Mouse (Mus musculus): ENCODE results near the gene 4921524J17Rik. TPM values are rescaled to one million over a fixed set of nuclear protein-coding genes. Genes with fewer than 3 reads are reported as not detected.

The 4921524J17Rik gene
- polyA plus RNA-seq, 1 experiment from 2014 or later = 38.6 TPM

GRCm38 (mm10) chr8:85461377-85461776 lies 28.7 kb upstream of the 4921524J17Rik start:
- H3K9ac ChIP-seq = no peak overlapping the region
- 77% methylated on average over 3 of the region's 3 CpGs for WGBS
- H3K4me3 ChIP-seq = no peak overlapping the region
- H3K27ac ChIP-seq = no peak overlapping the region
- H3K36me3 ChIP-seq (replicated peaks) = no peaks in the 10 kb centered on the region
- H3K27me3 ChIP-seq (replicated peaks) = no peaks in the 10 kb centered on the region
- ATAC-seq (replicated peaks) = no peak
- H3K4me2 ChIP-seq = no peak overlapping the region
- H3K9me3 ChIP-seq = no peaks in the 10 kb centered on the region
- H3K4me1 ChIP-seq = no peaks in the 10 kb centered on the region

- Histone ChIP-seq H3K9ac (no peak overlapping the region), H3K27me3 (replicated peaks) (no peaks in the 10 kb centered on the region), H3K27ac (no peak overlapping the region), H3K9me3 (no peaks in the 10 kb centered on the region), H3K4me1 (no peaks in the 10 kb centered on the region), H3K4me2 (no peak overlapping the region), H3K4me3 (no peak overlapping the region), H3K36me3 (replicated peaks) (no peaks in the 10 kb centered on the region)
- no peak for ATAC-seq (replicated peaks)
- WGBS = 44% methylated on average over 5 of the region's 5 CpGs
Measured at GRCm38 (mm10) chr8:85460804-85461203, 28.2 kb upstream of the 4921524J17Rik start.

- 75% methylated on average over 3 of the region's 3 CpGs for WGBS
- Histone ChIP-seq H3K9ac (no peak overlapping the region), H3K27ac (no peak overlapping the region), H3K4me3 (no peak overlapping the region), H3K36me3 (replicated peaks) (no peaks in the 10 kb centered on the region), H3K4me2 (no peak overlapping the region), H3K9me3 (no peaks in the 10 kb centered on the region), H3K27me3 (replicated peaks) (no peaks in the 10 kb centered on the region), H3K4me1 (no peaks in the 10 kb centered on the region)
- no peak for ATAC-seq (replicated peaks)
Measured at GRCm38 (mm10) chr8:85459582-85459981, 26.9 kb upstream of the 4921524J17Rik start.

- Histone ChIP-seq H3K27ac (no peak overlapping the region), H3K4me1 (peaks cover 4% of the 10 kb centered on the region)
- ATAC-seq (replicated peaks) = no peak
Measured at GRCm38 (mm10) chr8:85456536-85456935, 23.9 kb upstream of the 4921524J17Rik start.

GRCm38 (mm10) chr8:85454750-85455149 lies 22.1 kb upstream of the 4921524J17Rik start:
- no peak overlapping the region for H3K4me2 ChIP-seq
- no peaks in the 10 kb centered on the region for H3K27me3 ChIP-seq (replicated peaks)
- H3K27ac ChIP-seq = no peak overlapping the region
- H3K9ac ChIP-seq = no peak overlapping the region
- H3K9me3 ChIP-seq = no peaks in the 10 kb centered on the region
- WGBS = 66% methylated on average over 8 of the region's 8 CpGs
- ATAC-seq (replicated peaks) = no peak
- H3K4me3 ChIP-seq = no peak overlapping the region
- peaks cover 4% of the 10 kb centered on the region for H3K4me1 ChIP-seq
- no peaks in the 10 kb centered on the region for H3K36me3 ChIP-seq (replicated peaks)

More at GRCm38 (mm10) chr8:85456536-85456935, 23.9 kb upstream of the 4921524J17Rik start:
- Histone ChIP-seq H3K36me3 (replicated peaks) (no peaks in the 10 kb centered on the region), H3K4me3 (no peak overlapping the region), H3K4me2 (no peak overlapping the region), H3K9me3 (no peaks in the 10 kb centered on the region), H3K27me3 (replicated peaks) (no peaks in the 10 kb centered on the region), H3K9ac (no peak overlapping the region)
- 8% methylated on average over 14 of the region's 14 CpGs for WGBS

GRCm38 (mm10) chr8:85453256-85453655 lies 20.6 kb upstream of the 4921524J17Rik start:
- no peaks in the 10 kb centered on the region for H3K36me3 ChIP-seq (replicated peaks)
- H3K4me2 ChIP-seq = no peak overlapping the region
- H3K27me3 ChIP-seq (replicated peaks) = no peaks in the 10 kb centered on the region
- H3K4me1 ChIP-seq = peaks cover 4% of the 10 kb centered on the region
- WGBS = 36% methylated on average over 2 of the region's 2 CpGs
- H3K9ac ChIP-seq = no peak overlapping the region
- no peak for ATAC-seq (replicated peaks)
- no peaks in the 10 kb centered on the region for H3K9me3 ChIP-seq
- no peak overlapping the region for H3K27ac ChIP-seq
- no peak overlapping the region for H3K4me3 ChIP-seq

- Histone ChIP-seq H3K9ac (no peak overlapping the region), H3K4me2 (peak overlapping the region; percentile 34), H3K4me1 (peaks cover 4% of the 10 kb centered on the region), H3K36me3 (replicated peaks) (no peaks in the 10 kb centered on the region), H3K27ac (no peak overlapping the region), H3K9me3 (no peaks in the 10 kb centered on the region), H3K4me3 (no peak overlapping the region), H3K27me3 (replicated peaks) (no peaks in the 10 kb centered on the region)
- WGBS = 22% methylated on average over 14 of the region's 14 CpGs
- ATAC-seq (replicated peaks) = no peak
Measured at GRCm38 (mm10) chr8:85452328-85452727, 19.7 kb upstream of the 4921524J17Rik start.

GRCm38 (mm10) chr8:85450335-85450734 lies 17.7 kb upstream of the 4921524J17Rik start:
- Histone ChIP-seq H3K9ac (no peak overlapping the region), H3K9me3 (no peaks in the 10 kb centered on the region), H3K36me3 (replicated peaks) (no peaks in the 10 kb centered on the region), H3K4me1 (peaks cover 4% of the 10 kb centered on the region), H3K27me3 (replicated peaks) (no peaks in the 10 kb centered on the region), H3K27ac (no peak overlapping the region), H3K4me3 (no peak overlapping the region), H3K4me2 (no peak overlapping the region)
- 87% methylated on average over 3 of the region's 3 CpGs for WGBS
- no peak for ATAC-seq (replicated peaks)

GRCm38 (mm10) chr8:85445936-85446685 lies 13.5 kb upstream of the 4921524J17Rik start:
- no peak overlapping the region for H3K27ac ChIP-seq
- ATAC-seq (replicated peaks) = no peak
- H3K27me3 ChIP-seq (replicated peaks) = no peaks in the 10 kb centered on the region
- H3K9ac ChIP-seq = no peak overlapping the region
- no peak overlapping the region for H3K4me2 ChIP-seq
- no peaks in the 10 kb centered on the region for H3K9me3 ChIP-seq
- no peaks in the 10 kb centered on the region for H3K4me1 ChIP-seq
- 87% methylated on average over 15 of the region's 15 CpGs for WGBS
- no peaks in the 10 kb centered on the region for H3K36me3 ChIP-seq (replicated peaks)
- no peak overlapping the region for H3K4me3 ChIP-seq

GRCm38 (mm10) chr8:85444092-85444491 lies 11.5 kb upstream of the 4921524J17Rik start:
- H3K4me2 ChIP-seq = no peak overlapping the region
- no peak overlapping the region for H3K4me3 ChIP-seq
- no peak overlapping the region for H3K27ac ChIP-seq
- H3K36me3 ChIP-seq (replicated peaks) = no peaks in the 10 kb centered on the region
- no peaks in the 10 kb centered on the region for H3K4me1 ChIP-seq
- no peaks in the 10 kb centered on the region for H3K27me3 ChIP-seq (replicated peaks)
- ATAC-seq (replicated peaks) = no peak
- no peaks in the 10 kb centered on the region for H3K9me3 ChIP-seq
- no peak overlapping the region for H3K9ac ChIP-seq

- no peak for ATAC-seq (replicated peaks)
- Histone ChIP-seq H3K4me1 (no peaks in the 10 kb centered on the region), H3K9me3 (no peaks in the 10 kb centered on the region), H3K27ac (no peak overlapping the region), H3K4me2 (no peak overlapping the region), H3K27me3 (replicated peaks) (no peaks in the 10 kb centered on the region), H3K36me3 (replicated peaks) (no peaks in the 10 kb centered on the region), H3K4me3 (no peak overlapping the region), H3K9ac (no peak overlapping the region)
- WGBS = 48% methylated on average over 5 of the region's 5 CpGs
Measured at GRCm38 (mm10) chr8:85441564-85441963, 8.9 kb upstream of the 4921524J17Rik start.

GRCm38 (mm10) chr8:85435736-85436135 lies 3.1 kb upstream of the 4921524J17Rik start:
- 43% methylated on average over 5 of the region's 5 CpGs for WGBS
- no peak overlapping the region for H3K27ac ChIP-seq
- no peak for ATAC-seq (replicated peaks)
- peaks cover 14% of the 10 kb centered on the region for H3K4me1 ChIP-seq
- H3K9ac ChIP-seq = no peak overlapping the region
- H3K9me3 ChIP-seq = no peaks in the 10 kb centered on the region
- H3K4me3 ChIP-seq = no peak overlapping the region
- no peaks in the 10 kb centered on the region for H3K36me3 ChIP-seq (replicated peaks)
- no peak overlapping the region for H3K4me2 ChIP-seq
- no peaks in the 10 kb centered on the region for H3K27me3 ChIP-seq (replicated peaks)

GRCm38 (mm10) chr8:85434817-85435216 lies 2.2 kb upstream of the 4921524J17Rik start:
- 71% methylated on average over 12 of the region's 12 CpGs for WGBS
- H3K27ac ChIP-seq = no peak overlapping the region
- ATAC-seq (replicated peaks) = no peak

More at GRCm38 (mm10) chr8:85434817-85435216, 2.2 kb upstream of the 4921524J17Rik start:
- Histone ChIP-seq H3K4me2 (no peak overlapping the region), H3K9me3 (no peaks in the 10 kb centered on the region), H3K4me1 (peaks cover 20% of the 10 kb centered on the region), H3K27me3 (replicated peaks) (no peaks in the 10 kb centered on the region), H3K36me3 (replicated peaks) (no peaks in the 10 kb centered on the region), H3K9ac (no peak overlapping the region), H3K4me3 (no peak overlapping the region)
